Mouse (Mus musculus) MEL (cell line): ENCODE results near the gene Tmem29. TPM values are rescaled to one million over a fixed set of nuclear protein-coding genes. Genes with fewer than 3 reads are reported as not detected.
"Not testable (repeated sequence)": the region's sequence is repeated elsewhere in the genome, so short reads cannot be mapped to it uniquely, and the experiment has no call there.

ENCODE experiments used
- DNase-seq: peaks from one replicate; pipeline ENCODE4 v3.0.0; 2011; ENCODE audit warnings: low read depth, low spot score
- H3K27ac ChIP-seq: 2 replicates; pipeline ENCODE4 v1.5.1; 2012; ENCODE audit warnings: low read depth, mild to moderate bottlenecking, control low read depth, low read length, moderate library complexity; ENCODE audit not compliant: control insufficient read depth
- H3K27me3 ChIP-seq, 2 experiments: fragments of 150-350 bp in 1 of 2; sonication (generic) in 1 of 2; 2 replicates each; pipeline ENCODE4 v1.6.1; 2012; ENCODE audit warnings: low read length in 2 of 2, mild to moderate bottlenecking in 2 of 2, improper control_type of control experiment in 1 of 2, moderate library complexity in 1 of 2; ENCODE audit not compliant: insufficient read depth in 2 of 2, control insufficient read depth in 1 of 2
- H3K36me3 ChIP-seq, 2 experiments: 2 replicates each; pipeline ENCODE4 v1.6.1; 2012 to 2014; ENCODE audit warnings: low read length in 2 of 2, improper control_type of control experiment in 1 of 2, inconsistent platforms in 1 of 2, mild to moderate bottlenecking in 1 of 2; ENCODE audit not compliant: insufficient read depth in 2 of 2, control insufficient read depth in 1 of 2
- H3K4me1 ChIP-seq, 2 experiments: fragments of 150-350 bp in 1 of 2; sonication (generic) in 1 of 2; 2 replicates each; pipeline ENCODE4 v1.6.1; 2012; ENCODE audit warnings: low read length in 2 of 2, improper control_type of control experiment in 1 of 2, mild to moderate bottlenecking in 1 of 2; ENCODE audit not compliant: insufficient read depth in 2 of 2, control insufficient read depth in 1 of 2
- H3K4me3 ChIP-seq, 2 experiments: fragments of 150-350 bp in 1 of 2; sonication (generic) in 1 of 2; 2 replicates each; pipeline ENCODE4 v1.5.1; 2012; ENCODE audit warnings: low read depth in 2 of 2, low read length in 2 of 2, mild to moderate bottlenecking in 2 of 2, moderate library complexity in 2 of 2, control low read depth in 1 of 2, improper control_type of control experiment in 1 of 2; ENCODE audit not compliant: control insufficient read depth in 1 of 2, insufficient read depth in 1 of 2
- H3K79me2 ChIP-seq: 2 replicates; pipeline ENCODE4 v1.6.1; 2012; ENCODE audit warnings: mild to moderate bottlenecking, low read length, moderate library complexity; ENCODE audit not compliant: control insufficient read depth, poor library complexity, insufficient read depth
- H3K9ac ChIP-seq: 2 replicates; pipeline ENCODE4 v1.6.1; 2012; ENCODE audit warnings: low read depth, mild to moderate bottlenecking, control low read depth, low read length, moderate library complexity; ENCODE audit not compliant: control insufficient read depth, poor library complexity, severe bottlenecking
- H3K9me3 ChIP-seq: fragments of 150-350 bp; sonication (generic); replicated peaks from 2 replicates; pipeline ENCODE4 v1.6.1; 2012; ENCODE audit warnings: mild to moderate bottlenecking, low read length, improper control_type of control experiment, moderate library complexity; ENCODE audit not compliant: insufficient read depth
- CHD1 ChIP-seq: IDR thresholded peaks from 2 replicates; pipeline ENCODE4 v1.6.1; 2012; ENCODE audit warnings: low read depth, mild to moderate bottlenecking, inconsistent platforms, low read length, improper control_type of control experiment
- EP300 ChIP-seq, 2 experiments: IDR thresholded peaks; 2 replicates each; pipeline ENCODE4 v1.6.1; 2011; ENCODE audit warnings: improper control_type of control experiment in 2 of 2, low read length in 2 of 2, low read depth in 1 of 2, mild to moderate bottlenecking in 1 of 2
- ETS1 ChIP-seq: IDR thresholded peaks from 2 replicates; pipeline ENCODE4 v1.6.1; 2012; ENCODE audit warnings: low read depth, mild to moderate bottlenecking, inconsistent platforms, low read length, improper control_type of control experiment, moderate library complexity
- GATA1 ChIP-seq: IDR thresholded peaks from 2 replicates; pipeline ENCODE4 v1.6.1; 2011; ENCODE audit warnings: low read depth, low read length, improper control_type of control experiment
- MAX ChIP-seq: IDR thresholded peaks from 2 replicates; pipeline ENCODE4 v1.6.1; 2011; ENCODE audit warnings: low read length, improper control_type of control experiment
- RCOR1 ChIP-seq: IDR thresholded peaks from 2 replicates; pipeline ENCODE4 v1.6.1; 2012; ENCODE audit warnings: low read depth, mild to moderate bottlenecking, inconsistent platforms, low read length, improper control_type of control experiment
- SIN3A ChIP-seq: IDR thresholded peaks from 2 replicates; pipeline ENCODE4 v1.6.1; 2012; ENCODE audit warnings: low read length, improper control_type of control experiment, inconsistent platforms
- TAL1 ChIP-seq: IDR thresholded peaks from 2 replicates; pipeline ENCODE4 v1.6.1; 2012; ENCODE audit warnings: mild to moderate bottlenecking, inconsistent platforms, low read length, moderate library complexity, mixed read lengths
- TBP ChIP-seq: IDR thresholded peaks from 2 replicates; pipeline ENCODE4 v1.8.0; 2011; ENCODE audit warnings: low read depth, low read length, improper control_type of control experiment
- TCF12 ChIP-seq: IDR thresholded peaks from 2 replicates; pipeline ENCODE4 v1.6.1; 2014; ENCODE audit warnings: low read depth, mild to moderate bottlenecking, inconsistent platforms, low read length, improper control_type of control experiment, moderate library complexity
- ZNF384 ChIP-seq: IDR thresholded peaks from 2 replicates; pipeline ENCODE4 v1.6.1; 2012; ENCODE audit warnings: low read depth, mild to moderate bottlenecking, inconsistent platforms, low read length, improper control_type of control experiment
- polyA plus RNA-seq, 2 experiments: library from polyadenylated mRNA; stranded (reverse) in 1 of 2; unstranded in 1 of 2; fragments of >175 nt in 1 of 2; fragments of >200 nt in 1 of 2; gene quantifications; 2 replicates each; pipeline versions ENCODE4 v1.2.1 to v1.2.4; 2012; ENCODE audit warnings: low replicate concordance in 2 of 2, low read depth in 1 of 2; ENCODE audit not compliant: insufficient read length in 2 of 2, insufficient read depth in 1 of 2, missing spikeins in 1 of 2
- total RNA-seq: library from RNA; depleted of rRNA; stranded (reverse); fragments of 300-350 nt; gene quantifications from 2 replicates; pipeline ENCODE4 v1.2.3, GENCODE M21; 2012

Tmem29 gene
- total and polyA plus RNA-seq, 3 experiments, result 37.1 to 66.5 TPM; not detected in 1

DNA sequence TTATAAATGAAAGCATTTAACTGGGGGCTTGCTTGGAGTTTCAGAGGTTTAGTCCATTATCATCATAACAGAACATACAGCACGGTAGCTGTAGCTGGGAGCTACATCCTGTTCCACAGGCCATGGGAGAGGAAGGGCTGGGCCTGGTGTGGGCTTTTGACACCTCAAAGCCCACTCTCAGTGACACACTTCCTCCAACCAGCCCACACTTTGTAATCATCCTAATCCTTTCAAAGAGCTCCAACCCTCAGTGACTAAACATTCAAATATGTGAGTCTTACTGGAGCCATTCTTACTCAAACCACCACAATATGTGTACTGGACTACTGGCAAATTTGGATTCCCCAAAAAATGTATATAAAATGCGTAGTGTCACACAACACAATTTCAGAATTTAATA, 9.3 kb upstream of the Tmem29 start:
- Histone ChIP-seq H3K9me3 (no peaks in the 10 kb centered on the region), H3K36me3 (peaks cover 0 to 40% of the 10 kb centered on the region in 2 experiments; a peak in 2 of 4 replicates), H3K4me3 (no peak overlapping the region), H3K79me2 (no peaks in the 10 kb centered on the region), H3K9ac (no peak overlapping the region), H3K27me3 (no peaks in the 10 kb centered on the region), H3K4me1 (peaks cover 33% of the 10 kb centered on the region in 2 experiments), H3K27ac (0 out of 2 replicates have a peak overlapping the region, but pooled peaks have one; percentile 4)
- peak; percentile 39 for DNase-seq
- TF ChIP-seq EP300 (IDR thresholded peaks at IDR 0.05; ENCODE audit: low read depth in 1 of 2, low read length in 2 of 2) (peak; percentile 11 to 28; a peak in 1 of 4 replicates), TAL1 (no peak)

- TF ChIP-seq ETS1, result peak; percentile 65
- peak; percentile 75 for TF ChIP-seq GATA1
- peak; percentile 87 for TF ChIP-seq TCF12
- TF ChIP-seq SIN3A, result 0 out of 2 replicates have a peak, but pooled peaks have one; percentile 28
- TF ChIP-seq RCOR1, result peak; percentile 54; the same call in 1 of the 2 replicates
- peak; percentile 75 to 87 for TF ChIP-seq EP300 (IDR thresholded peaks at IDR 0.05; ENCODE audit: low read depth in 1 of 2, low read length in 2 of 2)
- TF ChIP-seq TAL1, result peak; percentile 84
- H3K36me3 ChIP-seq, result peaks cover 0 to 37% of the 10 kb centered on the region in 2 experiments; a peak in 2 of 4 replicates
- not testable (repeated sequence) for H3K4me3 ChIP-seq, H3K27me3 ChIP-seq, H3K9me3 ChIP-seq, H3K79me2 ChIP-seq
- H3K9ac ChIP-seq, result peak overlapping the region; percentile 7; the same call in 1 of the 2 replicates
- H3K4me1 ChIP-seq, result peaks cover 30 to 33% of the 10 kb centered on the region in 2 experiments
- H3K27ac ChIP-seq, result peak overlapping the region; percentile 73
- DNase-seq, result peak; percentile 72
Observed at GRCm38 (mm10) chrX:150466817-150467216, 7.9 kb upstream of the Tmem29 start.

DNA sequence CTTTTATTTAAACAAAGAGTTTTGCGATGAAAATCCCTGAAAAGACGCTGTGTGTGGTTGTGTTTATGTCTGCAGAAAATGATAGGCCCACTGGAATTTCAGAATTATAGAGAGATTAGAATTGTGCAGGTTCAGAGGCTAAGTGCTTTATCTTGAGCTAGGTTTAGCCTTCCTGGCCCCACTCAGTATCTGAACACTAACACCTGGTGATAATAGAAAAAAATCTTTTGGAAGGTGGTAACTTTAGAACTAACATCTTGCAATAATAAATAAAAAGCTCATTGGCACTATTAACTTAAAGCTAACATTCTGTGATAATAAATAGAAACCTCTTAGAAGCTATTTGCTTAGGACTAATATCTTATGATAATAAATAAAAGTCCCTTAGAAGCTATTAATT, 1.2 kb upstream of the Tmem29 start:
- no peaks in the 10 kb centered on the region for H3K9me3 ChIP-seq
- H3K79me2 ChIP-seq, result peaks cover 6% of the 10 kb centered on the region; the same call in 1 of the 2 replicates
- TF ChIP-seq TBP, result no peak
- TF ChIP-seq MAX, result no peak
- peak; percentile 20; the same call in 1 of the 2 replicates for TF ChIP-seq TCF12
- TF ChIP-seq CHD1, result no peak
- peak; percentile 47; the same call in 1 of the 2 replicates for TF ChIP-seq ZNF384
- TF ChIP-seq RCOR1, result peak; percentile 29; the same call in 1 of the 2 replicates
- peak; percentile 58 to 62; a peak in 2 of 4 replicates for TF ChIP-seq EP300 (IDR thresholded peaks at IDR 0.05; ENCODE audit: low read depth in 1 of 2, low read length in 2 of 2)
- H3K4me3 ChIP-seq, result no peak overlapping the region
- no peak overlapping the region; the same call in 1 of the 2 replicates for H3K9ac ChIP-seq
- H3K36me3 ChIP-seq, result peaks cover 0 to 19% of the 10 kb centered on the region in 2 experiments; a peak in 2 of 4 replicates
- peaks cover 3 to 7% of the 10 kb centered on the region in 2 experiments; a peak in 3 of 4 replicates for H3K4me1 ChIP-seq
- H3K27me3 ChIP-seq, result no peaks in the 10 kb centered on the region
- DNase-seq, result no peak
- no peak overlapping the region for H3K27ac ChIP-seq
